Mouse (Mus musculus) E14TG2a.4 (cell line): Measurements from ENCODE around the gene Trim13.
A peak's percentile ranks its signal among the peaks of the same experiment; 100 is the strongest.
"Not testable (repeated sequence)": the region's sequence is repeated elsewhere in the genome, so short reads cannot be mapped to it uniquely, and the experiment has no call there.

Experiments
- H3K27me3 ChIP-seq: 2 replicates; pipeline ENCODE4 v1.6.1; 2014; ENCODE audit warnings: low read length, control low read depth; ENCODE audit not compliant: insufficient read depth
- H3K36me3 ChIP-seq: 2 replicates; pipeline ENCODE4 v1.6.1; 2014; ENCODE audit warnings: low read length, control low read depth; ENCODE audit not compliant: insufficient read depth
- H3K4me1 ChIP-seq: replicated peaks from 2 replicates; pipeline ENCODE4 v1.6.1; 2014; ENCODE audit warnings: low read depth, low read length, control low read depth
- H3K4me3 ChIP-seq: replicated peaks from 2 replicates; pipeline ENCODE4 v1.5.1; 2014; ENCODE audit warnings: mild to moderate bottlenecking, low read length
- H3K9me3 ChIP-seq: 2 replicates; pipeline ENCODE4 v1.6.1; 2014; ENCODE audit warnings: low read length, control low read depth
- CTCF ChIP-seq: conservative IDR thresholded peaks from 2 replicates; pipeline ENCODE4 v1.5.1; 2014; ENCODE audit warnings: low read length
- NANOG ChIP-seq: IDR thresholded peaks from 2 replicates; pipeline ENCODE4 v1.6.1; 2014; ENCODE audit warnings: borderline replicate concordance, low read length, mixed read lengths
- POU5F1 ChIP-seq: IDR thresholded peaks from 2 replicates; pipeline ENCODE4 v1.6.1; 2014; ENCODE audit warnings: low read length, borderline replicate concordance

Trim13 gene

GRCm38 (mm10) chr14:61604081-61604480 is 6.0 kb downstream of the Trim13 start:
- TF ChIP-seq NANOG (no peak), POU5F1 (no peak), CTCF (no peak)
- H3K36me3 ChIP-seq, result peaks cover 63% of the 10 kb centered on the region
- no peaks in the 10 kb centered on the region for H3K9me3 ChIP-seq
- peaks cover 78% of the 10 kb centered on the region for H3K4me1 ChIP-seq
- no peaks in the 10 kb centered on the region for H3K27me3 ChIP-seq
- H3K4me3 ChIP-seq, result peak overlapping the region; percentile 86; the same call in 1 of the 2 replicates

DNA sequence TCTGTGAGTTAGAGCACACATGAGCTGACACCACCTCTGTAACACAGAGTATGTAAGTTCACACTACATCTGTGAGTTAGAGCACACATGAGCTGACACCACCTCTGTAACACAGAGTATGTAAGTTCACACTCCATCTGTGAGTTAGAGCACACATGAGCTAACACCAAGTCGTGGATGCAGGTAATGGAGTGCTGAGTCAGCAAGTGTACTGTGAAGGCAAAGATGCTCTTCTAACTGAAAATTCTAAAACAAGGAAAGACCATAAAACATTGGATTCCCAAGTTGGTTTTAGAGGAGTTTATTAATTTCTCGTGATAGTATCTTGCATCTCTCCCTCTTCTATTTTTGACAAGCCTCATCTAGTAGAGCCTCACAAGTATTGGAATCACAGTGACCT is 8.0 kb downstream of the Trim13 start:
- H3K27me3 ChIP-seq, H3K9me3 ChIP-seq: not testable (repeated sequence)
- peaks cover 66% of the 10 kb centered on the region for H3K4me1 ChIP-seq

GRCm38 (mm10) chr14:61607157-61607556 is 9.1 kb downstream of the Trim13 start, which contains the start of gene Kcnrg:
Kcnrg (plus strand) TSS chr14:61607457.
- peaks cover 42% of the 10 kb centered on the region for H3K36me3 ChIP-seq
- no peak within 1 kb of the TSS for H3K4me3 ChIP-seq
- no peaks in the 10 kb centered on the region for H3K27me3 ChIP-seq
- H3K4me1 ChIP-seq, result peaks cover 55% of the 10 kb centered on the region
- TF ChIP-seq POU5F1 (no peak), NANOG (no peak), CTCF (no peak)
- no peaks in the 10 kb centered on the region for H3K9me3 ChIP-seq

More for the DNA sequence above, 8.0 kb downstream of the Trim13 start:
- H3K4me3 ChIP-seq, result not testable (repeated sequence)
- peaks cover 52% of the 10 kb centered on the region for H3K36me3 ChIP-seq

GRCm38 (mm10) chr14:61611766-61612165 is 13.7 kb downstream of the Trim13 start:
- TF ChIP-seq NANOG (no peak), CTCF (no peak), POU5F1 (no peak)
- Histone ChIP-seq H3K27me3 (no peaks in the 10 kb centered on the region), H3K9me3 (no peaks in the 10 kb centered on the region), H3K4me1 (peaks cover 22% of the 10 kb centered on the region), H3K36me3 (peaks cover 10% of the 10 kb centered on the region), H3K4me3 (no peak overlapping the region)

DNA sequence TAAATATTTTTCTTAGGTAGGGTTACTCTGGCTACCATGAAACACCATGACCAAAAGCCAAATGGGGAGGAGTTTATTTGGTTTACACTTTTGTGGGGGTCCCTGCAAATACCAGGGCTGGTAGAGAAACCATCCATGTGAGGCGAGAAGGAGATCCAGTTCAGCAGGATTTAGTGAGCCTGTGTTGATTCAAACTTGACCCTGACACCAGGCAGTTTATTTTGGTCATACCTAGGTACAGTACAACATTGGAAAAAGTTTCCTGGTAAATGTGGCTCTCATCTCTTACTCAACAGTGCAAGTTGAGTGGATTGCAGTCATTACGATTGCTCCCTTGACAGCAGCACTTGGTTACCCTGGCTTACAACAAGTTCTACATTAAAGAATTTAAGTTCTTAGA is 15.3 kb downstream of the Trim13 start:
- peaks cover 7% of the 10 kb centered on the region for H3K4me1 ChIP-seq
- no peak overlapping the region for H3K4me3 ChIP-seq
- H3K36me3 ChIP-seq, result peaks cover 4% of the 10 kb centered on the region; the same call in 1 of the 2 replicates
- TF ChIP-seq CTCF, result no peak
- TF ChIP-seq POU5F1, result no peak
- no peak for TF ChIP-seq NANOG
- H3K27me3 ChIP-seq, result no peaks in the 10 kb centered on the region
- no peaks in the 10 kb centered on the region for H3K9me3 ChIP-seq

DNA sequence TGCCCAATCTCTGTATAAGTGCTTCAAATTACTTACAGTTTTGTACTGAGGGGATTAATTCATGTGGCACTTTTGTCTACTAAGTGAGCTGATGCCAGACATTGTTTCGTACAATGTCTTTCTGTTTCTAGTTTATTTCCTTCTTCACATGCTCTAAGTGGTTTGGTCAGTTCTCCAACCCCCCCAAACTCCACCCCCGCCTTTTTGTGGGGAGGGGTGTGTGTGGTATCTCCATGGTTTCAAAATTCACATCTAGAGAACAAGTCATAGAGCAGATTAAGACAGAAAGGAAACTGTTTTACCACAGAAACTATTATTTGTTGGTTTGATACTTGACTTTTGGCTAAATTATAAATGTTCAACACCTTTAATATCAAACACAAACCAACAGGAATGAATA is 22.3 kb downstream of the Trim13 start:
- no peaks in the 10 kb centered on the region for H3K27me3 ChIP-seq
- TF ChIP-seq CTCF (no peak), POU5F1 (no peak)
- no peaks in the 10 kb centered on the region for H3K9me3 ChIP-seq
- H3K4me3 ChIP-seq, result no peak overlapping the region
- no peaks in the 10 kb centered on the region for H3K4me1 ChIP-seq
- H3K36me3 ChIP-seq, result peaks cover 8% of the 10 kb centered on the region; the same call in 1 of the 2 replicates

- Histone ChIP-seq H3K4me3 (no peak overlapping the region), H3K27me3 (no peaks in the 10 kb centered on the region), H3K4me1 (no peaks in the 10 kb centered on the region), H3K36me3 (peaks cover 40% of the 10 kb centered on the region), H3K9me3 (no peaks in the 10 kb centered on the region)
- TF ChIP-seq POU5F1 (no peak), NANOG (no peak), CTCF (no peak)
Measured at GRCm38 (mm10) chr14:61635969-61636368, 37.9 kb downstream of the Trim13 start.

- Histone ChIP-seq H3K4me3 (no peak overlapping the region), H3K4me1 (no peaks in the 10 kb centered on the region), H3K36me3 (no peaks in the 10 kb centered on the region), H3K27me3 (no peaks in the 10 kb centered on the region), H3K9me3 (no peaks in the 10 kb centered on the region)
- no peak for TF ChIP-seq CTCF
- TF ChIP-seq POU5F1, result no peak
- TF ChIP-seq NANOG, result no peak
Measured at GRCm38 (mm10) chr14:61642668-61643067, 44.6 kb downstream of the Trim13 start.

DNA sequence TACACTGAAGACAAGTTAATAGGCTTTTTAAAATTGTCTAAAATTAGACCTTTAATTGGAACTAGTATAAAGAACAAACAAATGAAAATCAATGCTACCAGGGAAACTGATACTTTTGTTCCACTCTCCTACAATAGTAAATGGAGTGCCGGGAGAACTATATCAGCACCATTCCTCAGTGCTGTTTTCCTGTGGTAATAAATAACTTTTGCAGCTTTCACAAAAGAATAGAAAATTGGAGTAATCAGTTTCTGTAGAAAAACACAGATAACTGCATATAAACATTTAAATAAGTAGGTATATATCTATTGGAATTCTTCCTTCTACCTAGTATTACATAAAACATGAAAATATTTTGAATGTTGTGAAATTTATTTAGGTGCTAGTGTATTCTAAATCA is 47.5 kb downstream of the Trim13 start:
- Histone ChIP-seq H3K9me3 (no peaks in the 10 kb centered on the region), H3K36me3 (no peaks in the 10 kb centered on the region), H3K4me3 (no peak overlapping the region), H3K27me3 (peaks cover 8% of the 10 kb centered on the region), H3K4me1 (peaks cover 6% of the 10 kb centered on the region; the same call in 1 of the 2 replicates)
- TF ChIP-seq POU5F1 (no peak), NANOG (no peak), CTCF (no peak)
